Mouse (Mus musculus) ES-Bruce4 (cell line): ENCODE data around the gene Kdf1. TPM values are rescaled to one million over a fixed set of nuclear protein-coding genes. Genes with fewer than 3 reads are reported as not detected.

Source experiments
- H3K27ac ChIP-seq: 2 replicates; pipeline ENCODE4 v1.5.1; 2012; ENCODE audit warnings: low read length, inconsistent platforms; ENCODE audit not compliant: insufficient read depth
- H3K27me3 ChIP-seq: 2 replicates; pipeline ENCODE4 v1.6.1; 2012; ENCODE audit warnings: mild to moderate bottlenecking, low read length, inconsistent platforms; ENCODE audit not compliant: control insufficient read depth, poor library complexity, insufficient read depth, severe bottlenecking
- H3K36me3 ChIP-seq: 2 replicates; pipeline ENCODE4 v1.6.1; 2012; ENCODE audit warnings: inconsistent platforms, mild to moderate bottlenecking, low read length, moderate library complexity; ENCODE audit not compliant: control insufficient read depth, poor library complexity, insufficient read depth, severe bottlenecking
- H3K4me1 ChIP-seq: one replicate; pipeline ENCODE4 v1.8.1; 2011; ENCODE audit warnings: low read length; ENCODE audit not compliant: control insufficient read depth, insufficient read depth
- H3K4me3 ChIP-seq: 2 replicates; pipeline ENCODE4 v1.5.1; 2011; ENCODE audit warnings: low read depth, mild to moderate bottlenecking, low read length
- H3K9ac ChIP-seq: 2 replicates; pipeline ENCODE4 v1.6.1; 2012; ENCODE audit warnings: low read depth, mild to moderate bottlenecking, inconsistent platforms; ENCODE audit not compliant: poor library complexity, severe bottlenecking
- H3K9me3 ChIP-seq: replicated peaks from 2 replicates; pipeline ENCODE4 v1.6.1; 2012; ENCODE audit warnings: mild to moderate bottlenecking, low read length, inconsistent platforms; ENCODE audit not compliant: control insufficient read depth, poor library complexity, insufficient read depth, severe bottlenecking
- CTCF ChIP-seq: IDR thresholded peaks from one replicate; pipeline ENCODE4 v1.8.1; 2011; ENCODE audit warnings: low read depth, low read length
- EP300 ChIP-seq: IDR thresholded peaks from 2 replicates; pipeline ENCODE4 v1.6.1; 2011; ENCODE audit warnings: low read depth, low read length; ENCODE audit not compliant: insufficient read depth
- POLR2A ChIP-seq: IDR thresholded peaks from one replicate; pipeline ENCODE4 v1.8.1; 2011; ENCODE audit warnings: low read length; ENCODE audit not compliant: insufficient read depth
- polyA plus RNA-seq: library from polyadenylated mRNA; stranded (reverse); fragments of >200 nt; gene quantifications from 2 replicates; pipeline ENCODE4 v1.2.4, GENCODE M21; 2011; ENCODE audit warnings: low read depth; ENCODE audit not compliant: missing spikeins, insufficient read depth, insufficient read length

The Kdf1 gene
- polyA plus RNA-seq, 1 experiment: 10.2 TPM

GRCm38 (mm10) chr4:133486673-133487357, 31.9 kb upstream of the Kdf1 start:
- TF ChIP-seq CTCF: no peak
- no peak for TF ChIP-seq POLR2A
- no peak for TF ChIP-seq EP300
- peak overlapping the region; percentile 20 for H3K4me3 ChIP-seq
- no peak overlapping the region for H3K27ac ChIP-seq
- H3K9me3 ChIP-seq: no peaks in the 10 kb centered on the region
- H3K27me3 ChIP-seq: no peaks in the 10 kb centered on the region
- H3K4me1 ChIP-seq: peaks cover 19% of the 10 kb centered on the region
- H3K36me3 ChIP-seq: no peaks in the 10 kb centered on the region
- H3K9ac ChIP-seq: no peak overlapping the region

- Histone ChIP-seq H3K4me1 (peaks cover 21% of the 10 kb centered on the region), H3K4me3 (no peak overlapping the region), H3K27me3 (no peaks in the 10 kb centered on the region), H3K9ac (no peak overlapping the region), H3K9me3 (no peaks in the 10 kb centered on the region), H3K36me3 (no peaks in the 10 kb centered on the region), H3K27ac (no peak overlapping the region)
- no peak for TF ChIP-seq EP300
- TF ChIP-seq POLR2A: no peak
- no peak for TF ChIP-seq CTCF
These were observed 30.0 kb upstream of the Kdf1 start for GRCm38 (mm10) chr4:133488619-133489392.

- Histone ChIP-seq H3K9me3 (no peaks in the 10 kb centered on the region), H3K27me3 (no peaks in the 10 kb centered on the region), H3K9ac (no peak overlapping the region), H3K4me1 (peaks cover 21% of the 10 kb centered on the region), H3K27ac (no peak overlapping the region), H3K36me3 (no peaks in the 10 kb centered on the region), H3K4me3 (no peak overlapping the region)
- TF ChIP-seq EP300: no peak
- no peak for TF ChIP-seq CTCF
- no peak for TF ChIP-seq POLR2A
These were observed 29.1 kb upstream of the Kdf1 start for GRCm38 (mm10) chr4:133489489-133490245.

- TF ChIP-seq CTCF (no peak), POLR2A (no peak), EP300 (no peak)
- H3K4me3 ChIP-seq: no peak overlapping the region
- 0 out of 2 replicates have a peak, but pooled peaks cover under 1% of the 10 kb centered on the region for H3K27me3 ChIP-seq
- peaks cover 16% of the 10 kb centered on the region for H3K4me1 ChIP-seq
- no peaks in the 10 kb centered on the region for H3K9me3 ChIP-seq
- no peak overlapping the region for H3K27ac ChIP-seq
- H3K9ac ChIP-seq: no peak overlapping the region
- H3K36me3 ChIP-seq: no peaks in the 10 kb centered on the region
These were observed 27.0 kb upstream of the Kdf1 start for GRCm38 (mm10) chr4:133491800-133492199.

- TF ChIP-seq CTCF (no peak), EP300 (no peak), POLR2A (no peak)
- 0 out of 2 replicates have a peak, but pooled peaks cover 2% of the 10 kb centered on the region for H3K27me3 ChIP-seq
- H3K4me1 ChIP-seq: peaks cover 16% of the 10 kb centered on the region
- H3K36me3 ChIP-seq: no peaks in the 10 kb centered on the region
- no peaks in the 10 kb centered on the region for H3K9me3 ChIP-seq
- H3K27ac ChIP-seq: no peak overlapping the region
- H3K4me3 ChIP-seq: peak overlapping the region; percentile 22
- H3K9ac ChIP-seq: no peak overlapping the region
These were observed 24.9 kb upstream of the Kdf1 start for GRCm38 (mm10) chr4:133493895-133494294.

GRCm38 (mm10) chr4:133494432-133494831, 24.3 kb upstream of the Kdf1 start:
- peak; percentile 38; the same call in 1 of the 2 replicates for TF ChIP-seq EP300
- TF ChIP-seq POLR2A: no peak
- TF ChIP-seq CTCF: peak; percentile 92
- H3K4me1 ChIP-seq: peaks cover 11% of the 10 kb centered on the region
- H3K4me3 ChIP-seq: peak overlapping the region; percentile 22
- no peaks in the 10 kb centered on the region for H3K9me3 ChIP-seq
- H3K27ac ChIP-seq: no peak overlapping the region
- no peaks in the 10 kb centered on the region for H3K36me3 ChIP-seq
- H3K9ac ChIP-seq: no peak overlapping the region
- H3K27me3 ChIP-seq: 0 out of 2 replicates have a peak, but pooled peaks cover 2% of the 10 kb centered on the region
